14 mouse cellular contexts compared by ENCODE assay signal in genomic region chr1:62860327-62860726, GRCm38 (mm10).
A peak's percentile ranks its signal among the peaks of the same experiment; 100 is the strongest.
DNase-seq lines count a peak whose midpoint lies in the region; ATAC-seq and TF ChIP-seq lines count a peak whose summit lies in the region.
"Had no signal": no experiment of that assay in that cellular context is flagged by ENCODE, and none has a peak within 500 bp of the region (broad histone marks: within the 10 kb centered on the region; RNA-seq: fewer than 3 reads in every experiment).

No protein-coding gene starts in this region.

- H3K9me3 ChIP-seq in heart, embryonic 14.5 days (ENCODE audit: control insufficient read depth, low read length): peaks cover 9% of the 10 kb centered on the region; the same call in 1 of the 2 replicates
- no peaks in the 10 kb centered on the region for H3K9me3 ChIP-seq in neural tube, embryonic 15.5 days (replicated peaks)
- no peaks in the 10 kb centered on the region for H3K9me3 ChIP-seq in stomach, postnatal 0 days (ENCODE audit: control insufficient read depth, low read length)

- H3K9ac ChIP-seq in heart, embryonic 14.5 days (ENCODE audit: low read length): peak overlapping the region; percentile 48; the same call in 1 of the 2 replicates
- H3K9ac ChIP-seq in neural tube, embryonic 15.5 days (replicated peaks): no peak overlapping the region
- no peak overlapping the region for H3K9ac ChIP-seq in stomach, postnatal 0 days (ENCODE audit: low read length)
- H3K9ac ChIP-seq: forebrain, embryonic 12.5 days; liver, postnatal 0 days; midbrain, embryonic 13.5 days had no signal

- no peak for DNase-seq in heart, adult 8-10 months (ENCODE audit: low spot score)
- DNase-seq in neural tube, embryonic 10.5 days (ENCODE audit: extremely low spot score, low spot score): no peak
- DNase-seq in heart, postnatal 10 days: peak; percentile 8 to 18
- DNase-seq in embryo, embryonic 11 days: no peak
- DNase-seq in stomach, postnatal 0 days (ENCODE audit: low spot score): no peak
- DNase-seq: liver, postnatal 0 days; thymus, postnatal 25 days had no signal

- intact Hi-C loops in heart, postnatal 10 days (cut with DNase I): no loop called here

- peak overlapping the region; percentile 58 for H3K4me2 ChIP-seq in heart, embryonic 14.5 days (ENCODE audit: low read length)
- no peak overlapping the region for H3K4me2 ChIP-seq in neural tube, embryonic 15.5 days
- H3K4me2 ChIP-seq in stomach, postnatal 0 days (replicated peaks; ENCODE audit: low read depth): no peak overlapping the region
- H3K4me2 ChIP-seq: forebrain, embryonic 12.5 days; midbrain, embryonic 13.5 days had no signal

- peaks cover 19 to 26% of the 10 kb centered on the region in 2 experiments for H3K4me1 ChIP-seq in heart, embryonic 14.5 days (ENCODE audit: control insufficient read depth in 2 of 2, insufficient read depth in 2 of 2, low read length in 2 of 2)
- H3K4me1 ChIP-seq in neural tube, embryonic 15.5 days: peaks cover 21% of the 10 kb centered on the region
- 0 out of 2 replicates have a peak, but pooled peaks cover 4% of the 10 kb centered on the region for H3K4me1 ChIP-seq in stomach, postnatal 0 days (replicated peaks; ENCODE audit: control insufficient read depth, insufficient read depth)

- ATAC-seq in heart, embryonic 14.5 days (ENCODE audit: insufficient number of reproducible peaks, insufficient read depth, low FRiP score, low read depth): no peak; the same call in 1 of the 2 replicates
- no peak for ATAC-seq in neural tube, embryonic 15.5 days (ENCODE audit: low FRiP score)
- no peak for ATAC-seq in stomach, postnatal 0 days (ENCODE audit: low FRiP score, low TSS enrichment)
- ATAC-seq: CD4-positive, CD25-positive, alpha-beta regulatory T cell, adult 4 months; liver, postnatal 0 days; midbrain, embryonic 13.5 days had no signal

- WGBS in heart, embryonic 14.5 days: 26% methylated on average over 5 of the region's 5 CpGs
- WGBS in neural tube, embryonic 15.5 days: 43% methylated on average over 5 of the region's 5 CpGs
- WGBS in stomach, postnatal 0 days: 70% methylated on average over 5 of the region's 5 CpGs

- no peaks in the 10 kb centered on the region for H3K36me3 ChIP-seq in heart, embryonic 14.5 days (ENCODE audit: control insufficient read depth, insufficient read depth, low read length)
- no peaks in the 10 kb centered on the region for H3K36me3 ChIP-seq in neural tube, embryonic 15.5 days
- no peaks in the 10 kb centered on the region for H3K36me3 ChIP-seq in stomach, postnatal 0 days (ENCODE audit: control insufficient read depth, insufficient read depth, low read length)
- H3K36me3 ChIP-seq: forebrain, embryonic 12.5 days; midbrain, embryonic 13.5 days had no signal

- no peak for TF ChIP-seq EP300 in stomach, postnatal 0 days (optimal IDR thresholded peaks at IDR 0.05)

- peak overlapping the region; percentile 95 to 96 for H3K27ac ChIP-seq in heart, embryonic 14.5 days (replicated peaks in 1 of 2; ENCODE audit: control insufficient read depth in 1 of 2, insufficient read depth in 1 of 2, low read depth in 2 of 2, low read length in 2 of 2)
- H3K27ac ChIP-seq in neural tube, embryonic 15.5 days (replicated peaks): peak overlapping the region; percentile 43; the same call in 1 of the 2 replicates
- H3K27ac ChIP-seq in stomach, postnatal 0 days (replicated peaks): no peak overlapping the region
- H3K27ac ChIP-seq: forebrain, embryonic 12.5 days; gastrocnemius, adult 2 months had no signal

- H3K4me3 ChIP-seq in heart, embryonic 14.5 days (ENCODE audit: control insufficient read depth in 1 of 2, insufficient read depth in 1 of 2, low read depth in 1 of 2, low read length in 2 of 2): 0 out of 4 replicates have a peak overlapping the region, but pooled peaks of 1 of the 2 experiments have one; percentile 17
- no peak overlapping the region for H3K4me3 ChIP-seq in neural tube, embryonic 15.5 days (replicated peaks)
- no peak overlapping the region for H3K4me3 ChIP-seq in stomach, postnatal 0 days (ENCODE audit: low read depth, low read length)
- H3K4me3 ChIP-seq: forebrain, embryonic 12.5 days; gastrocnemius, adult 2 months; midbrain, embryonic 13.5 days had no signal

- no peaks in the 10 kb centered on the region for H3K27me3 ChIP-seq in heart, embryonic 14.5 days (ENCODE audit: control insufficient read depth, insufficient read depth, low read length)
- H3K27me3 ChIP-seq in neural tube, embryonic 15.5 days (replicated peaks): no peaks in the 10 kb centered on the region
- no peaks in the 10 kb centered on the region for H3K27me3 ChIP-seq in stomach, postnatal 0 days (ENCODE audit: control insufficient read depth, insufficient read depth, low read length)
- H3K27me3 ChIP-seq: forebrain, embryonic 12.5 days; midbrain, embryonic 13.5 days; Patski had no signal

- no peak for TF ChIP-seq CTCF in stomach, postnatal 0 days (IDR thresholded peaks at IDR 0.05; ENCODE audit: low read depth)

Comparison
In these comparisons a context has a peak if more than half of its experiments do, and no peak if none do; other contexts are left out.
1. DNase-seq: peak in heart, postnatal 10 days (2 of 2); none in heart, adult 8-10 months (single experiment), neural tube, embryonic 10.5 days (single experiment), embryo, embryonic 11 days (single experiment) and stomach, postnatal 0 days (single experiment).